Mouse (Mus musculus) kidney, postnatal 4 days (tissue): ENCODE data around the gene Pex5.

ENCODE experiments used
- DNase-seq, 2 experiments: peaks; one replicate each; pipeline ENCODE4 v3.0.0; 2021; ENCODE audit warnings: mixed read lengths in 2 of 2

The Pex5 gene

GRCm38 (mm10) chr6:124414927-124415325 is at the start of gene Pex5:
TSS of gene Pex5 (minus strand) at chr6:124415067.
- peak; percentile 98 for DNase-seq

DNA sequence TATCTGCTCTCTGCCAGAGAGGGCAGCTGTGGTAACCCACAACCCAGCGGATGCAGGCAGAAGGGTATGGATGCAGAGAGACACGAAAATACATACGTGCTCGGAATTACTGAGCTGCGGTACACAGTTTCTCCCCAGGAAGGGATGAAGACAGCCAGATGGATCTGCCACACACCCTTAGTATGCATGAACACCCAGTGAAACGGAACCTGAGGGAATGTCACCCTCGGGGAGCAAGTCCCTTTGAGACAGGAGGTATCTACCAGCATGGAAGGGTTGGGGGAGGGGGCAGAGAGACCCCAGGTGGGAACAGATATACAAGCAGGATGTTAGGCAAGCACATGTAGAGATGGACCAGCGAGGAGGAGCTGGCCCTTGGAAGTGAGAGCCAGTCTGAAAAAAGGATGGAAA is 49.0 kb upstream of the Pex5 start:
- no peak for DNase-seq

- no peak for DNase-seq
Measured at GRCm38 (mm10) chr6:124459388-124459787, 44.5 kb upstream of the Pex5 start.

DNA sequence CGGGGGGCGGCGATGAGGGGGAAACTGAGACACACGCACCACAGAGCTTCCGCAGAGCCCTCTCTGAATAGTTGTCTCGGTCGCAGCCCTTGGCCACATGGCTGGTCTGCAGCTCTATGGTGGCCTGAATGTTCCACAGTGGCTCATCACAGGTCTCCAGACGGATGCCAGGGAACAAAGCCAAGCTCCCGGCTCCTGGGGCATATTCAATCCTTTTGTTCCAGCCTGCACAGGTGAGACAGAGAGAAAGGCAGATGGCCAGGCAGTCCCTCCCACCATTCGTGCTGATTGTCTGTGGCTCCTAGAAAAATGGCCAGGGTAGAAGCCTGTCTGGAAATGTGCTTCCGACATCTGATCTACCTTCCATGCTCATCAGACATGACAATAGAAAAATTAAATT is 43.6 kb upstream of the Pex5 start:
- DNase-seq = no peak

DNA sequence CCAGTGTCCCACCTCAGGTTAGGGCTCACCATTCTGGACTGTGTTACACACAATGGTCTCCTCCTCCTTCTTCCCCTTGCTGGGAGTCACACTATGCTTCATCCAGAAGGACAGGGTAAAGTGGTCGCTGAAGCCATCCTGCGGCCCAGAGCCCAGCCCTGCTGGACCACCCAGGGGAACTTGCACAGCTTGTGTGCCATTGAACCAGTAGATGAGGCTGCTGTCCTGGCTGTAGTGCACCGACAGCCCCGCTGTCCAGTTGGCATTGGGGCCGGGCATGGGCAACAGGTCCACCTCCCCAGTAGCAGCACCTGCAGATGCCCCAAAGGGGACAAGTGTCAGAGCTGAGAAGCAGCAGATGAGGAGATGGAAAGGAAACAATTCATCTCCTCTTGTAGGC is 43.0 kb upstream of the Pex5 start:
- DNase-seq = no peak

GRCm38 (mm10) chr6:124456243-124456642 is 41.4 kb upstream of the Pex5 start:
- DNase-seq = no peak

- peak; percentile 32 to 58 for DNase-seq
Measured at GRCm38 (mm10) chr6:124453756-124454155, 38.9 kb upstream of the Pex5 start.

DNA sequence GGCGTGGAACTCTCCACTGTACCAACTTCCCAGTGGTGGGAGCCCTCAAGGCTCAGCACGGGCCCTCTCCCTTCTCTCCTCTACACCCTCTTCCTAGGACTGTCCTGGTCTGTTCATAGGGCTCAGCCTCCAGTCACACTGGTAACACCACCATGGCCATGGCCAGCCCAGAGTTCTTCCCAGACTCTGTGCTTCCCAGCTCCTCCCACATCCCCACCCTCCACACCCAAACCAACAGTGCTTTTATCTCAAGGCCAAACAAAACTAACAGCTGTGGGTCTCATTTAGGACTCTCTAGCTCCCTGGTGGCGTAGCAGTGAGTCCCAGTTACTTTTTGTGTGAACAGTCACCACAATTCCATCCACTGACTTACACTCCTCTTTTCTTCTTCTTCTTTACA is 37.1 kb upstream of the Pex5 start:
- no peak for DNase-seq

DNA sequence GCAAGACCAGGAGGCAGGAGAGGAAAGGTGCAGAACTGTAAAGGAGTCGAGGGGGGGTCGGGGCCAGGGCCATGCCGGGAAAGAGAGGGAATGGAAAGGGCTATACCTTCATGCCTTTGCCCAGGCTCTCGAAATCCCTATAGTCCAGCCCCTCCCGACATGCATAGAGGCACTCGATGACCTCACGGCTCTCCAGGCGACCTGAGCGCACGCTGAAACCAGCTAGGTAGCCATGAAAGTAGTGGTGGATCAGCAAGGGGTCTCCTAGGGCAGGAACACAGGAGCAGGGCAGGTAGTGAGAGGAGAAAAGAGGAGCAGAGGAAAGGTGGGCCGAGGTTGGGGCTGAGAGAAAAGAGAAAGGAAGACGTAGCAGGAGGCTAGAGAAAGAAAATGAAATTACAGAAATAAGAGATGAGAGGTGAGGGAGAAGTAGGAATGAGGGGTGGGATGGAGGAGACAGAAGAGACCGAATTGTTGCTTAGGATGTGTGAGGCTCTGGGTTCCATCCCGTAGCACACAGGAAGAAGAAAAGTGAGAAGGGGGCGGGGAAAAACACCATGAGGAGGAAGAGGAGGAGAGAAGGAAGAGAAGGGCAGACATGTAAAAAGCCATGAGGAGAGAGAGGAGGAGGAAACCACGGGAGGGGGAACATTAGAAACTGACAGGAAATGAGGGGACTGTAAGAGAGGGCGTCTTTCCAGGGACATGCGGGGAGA is 35.0 kb upstream of the Pex5 start:
- no peak for DNase-seq

DNA sequence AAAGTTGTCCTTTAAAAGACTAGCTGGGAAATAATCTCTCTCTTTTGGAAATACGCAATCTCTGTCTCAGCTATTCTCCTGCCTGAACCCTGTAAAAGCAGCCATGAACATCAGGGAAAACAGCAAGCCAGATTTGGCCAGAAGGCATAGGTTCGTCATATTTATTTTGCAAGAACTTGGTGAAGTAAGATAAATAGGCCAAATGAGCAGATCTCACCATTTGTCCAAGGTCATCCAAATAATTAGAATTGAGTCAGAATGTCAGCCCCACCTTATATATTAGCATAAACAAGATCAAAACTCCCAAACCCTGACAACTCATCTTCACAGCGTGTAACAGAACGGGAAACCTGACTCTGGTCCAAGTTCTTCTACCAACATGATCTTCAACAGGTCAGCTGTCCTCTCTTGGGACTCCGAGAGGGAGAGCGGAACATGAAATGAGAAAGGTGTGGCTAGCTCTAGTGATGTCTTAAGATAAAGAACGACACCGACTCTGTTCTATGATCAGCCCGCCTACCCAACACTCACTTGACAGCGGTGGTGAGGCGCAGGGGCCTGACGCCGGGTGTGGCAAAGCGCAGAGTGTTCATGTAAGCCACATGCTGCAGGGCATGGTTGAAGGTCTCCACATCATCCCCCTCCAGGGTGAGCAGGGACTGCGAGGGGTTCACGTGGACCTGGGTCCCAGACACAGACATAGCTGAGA is 34.2 kb upstream of the Pex5 start:
- no peak for DNase-seq

GRCm38 (mm10) chr6:124448186-124448852 is 33.5 kb upstream of the Pex5 start:
- DNase-seq = no peak

DNA sequence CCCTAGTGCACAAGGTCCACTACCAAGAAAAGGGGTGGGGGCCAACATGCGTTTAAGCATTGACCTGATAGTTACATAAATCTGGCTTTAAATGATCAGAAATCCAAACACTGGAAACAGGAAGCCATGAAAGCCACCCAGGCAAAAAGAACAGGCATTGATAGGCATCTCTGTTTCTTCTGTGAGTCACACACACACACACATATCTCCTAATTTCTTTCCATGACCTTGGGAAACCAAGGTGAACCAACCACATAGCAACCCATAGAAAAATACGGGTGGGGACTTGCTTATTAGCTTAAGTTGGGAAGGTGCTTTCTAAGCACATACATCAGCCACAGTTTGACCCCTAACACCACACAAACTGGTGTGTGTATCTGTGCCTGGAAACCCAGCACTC is 32.5 kb upstream of the Pex5 start:
- DNase-seq = no peak

DNA sequence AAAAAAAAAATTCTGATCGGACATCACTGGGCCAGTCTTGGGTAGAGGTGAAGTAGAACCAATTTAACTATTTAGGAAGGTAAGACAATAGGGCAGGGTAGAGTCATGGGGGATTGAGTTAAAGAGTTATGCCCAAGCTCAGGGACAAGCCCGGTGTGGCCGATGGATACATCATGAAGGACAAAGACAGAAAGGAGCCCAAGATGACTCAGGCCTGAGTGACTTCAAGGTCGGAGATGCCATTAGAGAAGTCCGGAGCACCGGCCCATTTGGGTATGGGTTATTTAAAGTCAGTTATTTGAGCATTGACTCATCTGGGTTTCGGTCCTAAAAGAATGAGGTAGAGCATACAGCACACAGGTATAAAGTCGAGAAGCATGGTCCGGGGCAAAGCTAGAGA is 31.6 kb upstream of the Pex5 start:
- no peak for DNase-seq

- DNase-seq = no peak
Measured at GRCm38 (mm10) chr6:124446024-124446423, 31.2 kb upstream of the Pex5 start.

GRCm38 (mm10) chr6:124443338-124443737 is 28.5 kb upstream of the Pex5 start:
- no peak for DNase-seq

DNA sequence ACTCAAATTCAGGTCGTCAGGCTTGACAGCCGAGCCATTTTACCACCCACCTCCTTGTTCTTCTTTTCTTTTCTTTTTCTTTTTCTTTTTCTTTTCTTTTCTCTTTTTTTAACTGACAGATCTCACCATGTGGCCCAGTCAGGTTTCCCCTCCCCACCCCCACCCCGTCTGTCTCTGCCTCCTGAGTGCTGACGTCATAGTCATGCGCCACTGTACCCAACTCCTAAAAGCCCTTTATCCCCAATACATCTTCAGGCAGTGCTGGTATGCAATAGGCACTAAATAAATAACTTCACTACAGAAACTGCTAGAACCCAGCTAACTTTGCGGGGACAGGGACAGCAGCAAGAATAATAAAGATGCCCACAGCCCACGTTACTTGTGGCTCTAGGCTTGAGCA is 21.4 kb upstream of the Pex5 start:
- DNase-seq = no peak

GRCm38 (mm10) chr6:124435173-124435572 is 20.3 kb upstream of the Pex5 start:
- no peak for DNase-seq

- DNase-seq = no peak
Measured at GRCm38 (mm10) chr6:124433688-124434324, 18.9 kb upstream of the Pex5 start.

DNA sequence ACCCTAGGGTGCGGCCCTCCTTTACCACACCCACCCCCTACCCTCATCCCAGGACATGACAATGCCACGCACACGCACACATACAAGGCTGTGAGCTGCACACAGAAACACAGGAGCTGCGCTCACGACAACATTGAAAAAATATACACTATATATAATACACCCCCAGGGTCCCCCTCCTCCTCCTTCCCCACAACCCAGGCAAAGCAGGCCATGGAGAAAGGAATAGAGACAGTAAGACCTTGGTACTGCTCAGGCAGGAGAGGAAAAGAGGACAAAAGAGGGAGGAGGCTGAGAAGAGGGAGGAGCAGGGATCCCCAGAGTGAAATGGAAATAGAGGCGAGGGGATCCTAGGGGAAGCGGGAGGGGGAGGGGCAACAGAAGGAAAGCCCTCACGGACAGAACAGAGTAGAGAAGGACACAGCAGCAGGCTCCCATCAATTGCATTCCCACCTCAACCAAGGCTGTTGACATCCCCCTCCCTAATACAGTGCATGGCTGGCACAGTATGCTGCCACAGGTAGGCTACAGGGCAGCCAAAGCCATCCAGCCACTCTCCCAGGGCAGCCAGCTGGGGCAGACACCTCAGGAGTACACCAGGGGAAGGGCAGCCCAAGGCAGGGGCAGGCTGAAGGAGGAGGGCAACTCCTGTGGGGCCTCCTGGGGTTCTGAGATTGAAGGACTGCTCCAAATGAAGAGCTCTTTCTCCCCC is 16.1 kb upstream of the Pex5 start:
- DNase-seq = no peak

GRCm38 (mm10) chr6:124430379-124430778 is 15.5 kb upstream of the Pex5 start:
- no peak for DNase-seq

GRCm38 (mm10) chr6:124427791-124428576 is 13.1 kb upstream of the Pex5 start:
- no peak for DNase-seq

GRCm38 (mm10) chr6:124427289-124427688 is 12.4 kb upstream of the Pex5 start:
- no peak for DNase-seq
